Mouse (Mus musculus): ENCODE measurements around the gene Akap6.

Akap6 gene

DNA sequence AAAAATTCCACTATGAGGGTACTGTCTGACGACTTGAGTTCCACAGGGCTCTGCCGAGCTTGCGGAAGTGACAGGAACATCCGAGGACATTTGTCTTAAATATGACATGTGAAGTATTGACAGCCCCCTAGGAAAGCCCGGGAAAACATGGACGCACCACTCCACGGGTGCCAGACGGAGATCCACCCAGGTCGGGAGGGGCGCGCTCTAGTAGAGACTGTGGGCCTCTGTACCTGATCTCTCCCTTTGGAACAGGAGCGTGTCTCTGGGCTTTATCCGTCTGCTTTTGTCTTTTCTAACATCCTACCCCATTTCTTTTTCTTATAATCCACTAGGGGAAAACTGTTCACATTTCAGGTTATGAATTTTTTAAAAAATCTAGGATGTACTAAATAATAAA lies 211.2 kb downstream of the Akap6 start:
- no peak for DNase-seq (ENCODE audit: low spot score)

DNA sequence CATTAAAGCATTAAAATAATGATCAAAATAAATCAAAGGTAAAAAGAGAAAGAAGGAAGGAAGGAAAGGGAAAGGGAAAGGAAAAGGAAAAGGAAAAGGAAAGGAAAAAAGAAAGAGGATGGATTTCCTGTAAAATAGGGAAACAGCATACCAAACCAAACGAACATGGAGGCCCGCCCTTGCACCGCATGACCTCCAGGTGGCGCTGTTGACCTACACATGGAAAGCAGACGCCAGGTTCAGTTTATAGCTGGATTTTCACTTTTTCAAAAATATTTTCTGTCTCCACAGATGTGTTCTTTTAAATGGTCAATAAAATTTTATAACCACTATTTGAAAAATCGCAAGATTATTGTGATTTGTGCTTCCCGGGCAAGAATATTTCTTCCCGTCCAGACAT lies 211.6 kb downstream of the Akap6 start:
- DNase-seq (ENCODE audit: low spot score): peak; percentile 82

DNA sequence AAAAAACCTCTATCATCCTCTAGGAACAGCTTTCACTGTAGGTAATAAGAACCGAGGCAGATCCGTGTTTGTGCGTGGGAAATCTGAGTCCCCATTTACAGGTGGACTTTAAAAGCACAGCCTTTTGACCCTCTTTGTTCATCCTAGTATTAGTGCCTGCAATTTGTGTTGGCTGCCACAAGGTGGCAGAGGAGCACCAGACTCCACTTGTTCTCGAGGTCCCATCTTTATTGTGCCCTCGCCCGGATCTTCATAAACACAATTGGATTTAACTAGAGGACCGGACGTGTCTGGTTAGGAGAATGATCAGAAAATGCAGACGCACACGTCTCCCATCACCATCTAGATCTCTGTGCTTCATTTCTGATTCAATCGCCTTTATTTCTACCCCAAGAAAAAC lies 219.8 kb downstream of the Akap6 start:
- DNase-seq (ENCODE audit: low spot score): no peak

DNA sequence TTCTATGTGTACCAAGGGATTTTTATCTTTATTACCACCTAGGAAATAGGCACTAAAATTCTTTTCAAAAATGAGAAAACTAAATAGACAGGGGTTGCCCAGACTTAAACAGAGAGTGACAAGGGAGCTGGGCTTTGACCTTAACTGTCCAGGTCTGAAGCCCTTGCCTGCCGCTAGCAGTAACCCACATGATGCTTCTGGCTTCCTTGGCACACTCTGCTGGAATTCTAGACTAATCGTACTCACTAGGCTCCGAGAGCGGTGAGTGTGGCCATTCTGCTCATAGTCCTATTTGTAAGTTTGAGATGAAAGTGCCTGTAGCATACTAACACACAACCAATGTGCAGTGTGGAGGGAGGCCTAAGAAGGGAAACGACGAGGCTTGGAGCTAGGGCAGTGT lies 223.3 kb downstream of the Akap6 start:
- no peak for DNase-seq (ENCODE audit: low spot score)

DNA sequence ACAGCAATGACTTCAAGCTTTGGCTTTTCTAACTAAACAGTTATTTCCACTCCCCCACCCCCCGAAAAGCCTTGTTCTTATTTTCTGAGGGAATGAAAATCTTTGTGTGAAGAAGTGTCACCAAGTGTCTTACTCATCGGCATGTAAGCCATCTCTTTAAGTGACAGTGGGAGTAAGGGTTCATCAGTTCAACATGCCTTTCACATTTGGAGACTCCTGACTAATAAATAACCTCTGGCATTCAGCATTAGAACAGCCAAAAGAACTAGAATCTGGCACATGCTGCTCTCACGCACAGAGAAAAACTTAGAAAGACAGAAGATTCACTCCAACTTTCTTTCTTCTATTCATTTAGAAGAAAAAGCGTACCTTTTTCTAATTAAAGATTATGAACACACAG lies 226.3 kb downstream of the Akap6 start:
- no peak for DNase-seq (ENCODE audit: low spot score)

DNA sequence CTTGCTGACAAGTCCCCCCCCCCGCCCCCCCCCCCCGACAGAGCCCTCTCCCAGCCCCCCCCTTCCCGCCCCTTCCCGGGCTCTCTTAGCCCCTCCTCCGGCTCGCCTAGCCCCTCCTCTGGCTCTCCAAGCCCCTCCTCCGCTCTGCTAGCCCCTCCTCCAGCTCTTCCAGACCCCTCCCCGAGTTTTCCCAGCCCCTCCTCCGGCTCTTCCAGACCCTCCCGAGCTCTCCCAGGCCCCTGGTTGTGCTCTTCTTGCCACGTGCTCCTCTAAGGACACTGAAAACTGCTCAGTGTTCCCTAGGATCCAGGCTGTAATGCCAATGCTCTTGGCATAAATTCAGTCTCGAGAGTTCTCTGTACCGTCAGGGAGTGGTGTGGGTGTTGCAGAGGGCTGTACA lies 234.6 kb downstream of the Akap6 start:
- no peak for DNase-seq (ENCODE audit: low spot score)

DNA sequence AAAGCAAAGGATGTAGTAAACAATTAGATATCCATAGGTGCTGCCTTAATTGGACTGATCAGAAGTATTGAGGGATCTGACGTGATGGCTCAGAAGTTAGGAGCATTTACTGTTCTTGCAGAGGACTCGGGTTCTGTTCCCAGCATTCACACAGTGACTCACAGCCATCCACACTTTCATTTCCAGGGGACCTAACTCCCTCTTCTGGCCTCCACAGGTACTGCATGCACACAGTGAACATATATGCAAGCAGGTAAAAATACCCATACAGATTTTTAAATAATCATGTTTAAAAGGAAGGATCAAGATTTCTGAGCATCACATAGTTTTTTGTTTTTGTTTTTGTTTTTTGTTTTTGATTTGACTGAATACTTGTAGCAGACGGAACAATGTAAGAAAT lies 235.8 kb downstream of the Akap6 start:
- DNase-seq (ENCODE audit: low spot score): no peak

DNA sequence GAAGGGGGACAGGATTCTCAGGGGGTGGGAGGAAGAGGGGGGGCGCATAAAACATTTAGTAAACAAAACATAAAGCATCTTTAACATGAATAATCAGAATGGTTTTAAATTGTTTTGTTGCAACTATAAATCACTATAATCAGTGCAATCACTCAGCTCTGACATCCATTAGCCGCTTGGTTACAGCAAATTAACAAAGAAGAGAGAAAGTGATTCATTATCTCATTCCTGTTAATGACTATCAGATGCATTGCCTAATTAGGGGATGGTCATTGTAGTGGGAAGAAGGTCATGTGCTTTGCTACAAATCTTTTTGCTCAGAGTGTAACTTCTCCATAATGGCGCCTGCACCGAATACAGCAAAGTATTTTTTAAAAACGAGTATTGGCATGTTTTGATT lies 239.6 kb downstream of the Akap6 start:
- DNase-seq (ENCODE audit: low spot score): no peak

DNA sequence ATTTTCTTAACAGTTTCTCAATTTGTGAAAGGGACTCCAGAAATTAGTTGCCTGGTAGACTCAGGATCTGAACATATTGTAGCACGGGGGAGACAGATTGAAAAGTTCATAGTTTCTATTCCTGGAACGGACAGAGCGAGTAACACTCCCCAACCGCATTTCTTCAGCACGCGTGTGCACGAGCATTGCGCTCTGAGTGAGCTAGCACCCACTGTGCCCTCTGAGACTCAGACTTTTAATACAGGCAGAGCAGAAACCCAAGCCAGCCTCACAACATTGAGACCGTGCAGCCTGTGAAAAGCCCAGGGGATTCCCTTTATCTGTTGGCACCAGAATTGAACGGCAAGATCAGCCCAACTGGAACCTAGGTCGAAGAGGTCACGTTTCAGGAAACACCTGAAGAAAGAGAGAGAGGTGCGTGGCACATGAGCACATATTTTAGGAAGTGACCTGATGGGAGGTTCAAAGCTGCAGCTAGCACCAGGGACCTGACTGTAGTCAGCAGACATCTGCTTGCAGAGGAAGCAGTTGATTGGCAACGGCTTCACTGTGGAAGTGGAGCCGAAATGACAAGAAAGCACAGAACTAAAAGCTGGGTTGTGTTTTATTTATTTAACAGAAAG lies 240.3 kb downstream of the Akap6 start:
- DNase-seq (ENCODE audit: low spot score): no peak

DNA sequence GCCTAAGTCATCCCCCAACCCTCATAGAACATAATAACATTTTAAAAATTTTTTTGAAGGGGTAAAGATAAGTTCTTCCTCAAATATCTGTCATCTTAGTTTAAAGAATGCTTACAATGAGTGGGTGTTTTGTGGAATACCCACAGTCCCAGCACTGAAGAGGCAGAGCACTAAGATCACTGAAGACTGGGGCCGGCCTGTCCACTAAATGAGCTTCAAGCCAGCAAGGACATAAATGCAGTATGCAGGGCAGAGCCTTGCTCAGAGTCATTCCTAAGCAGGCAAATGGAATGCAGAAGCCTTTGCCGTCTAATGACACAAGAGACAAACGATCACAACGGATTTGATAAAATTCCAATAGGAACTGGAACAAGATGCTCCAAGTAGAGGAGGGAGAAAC lies 242.8 kb downstream of the Akap6 start:
- no peak for DNase-seq (ENCODE audit: low spot score)

DNA sequence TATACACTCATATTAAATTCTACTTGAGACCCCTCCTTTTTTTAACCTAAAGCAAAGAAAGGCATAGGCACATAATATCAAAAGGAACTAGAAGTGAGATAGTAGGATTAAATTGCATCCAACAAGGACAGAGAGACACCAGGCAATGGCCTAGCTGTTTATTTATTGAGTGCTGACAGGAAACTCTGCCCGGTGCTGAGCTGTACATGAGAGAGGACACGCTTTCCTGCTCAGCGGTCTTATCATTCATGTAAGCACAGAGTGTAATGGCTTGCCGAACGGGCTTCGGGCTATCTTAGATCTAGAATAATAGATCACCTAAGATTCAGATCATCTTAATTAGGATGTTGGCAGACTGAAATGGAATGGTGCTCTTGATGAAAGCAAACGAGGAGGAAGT lies 245.1 kb downstream of the Akap6 start:
- DNase-seq (ENCODE audit: low spot score): no peak

DNA sequence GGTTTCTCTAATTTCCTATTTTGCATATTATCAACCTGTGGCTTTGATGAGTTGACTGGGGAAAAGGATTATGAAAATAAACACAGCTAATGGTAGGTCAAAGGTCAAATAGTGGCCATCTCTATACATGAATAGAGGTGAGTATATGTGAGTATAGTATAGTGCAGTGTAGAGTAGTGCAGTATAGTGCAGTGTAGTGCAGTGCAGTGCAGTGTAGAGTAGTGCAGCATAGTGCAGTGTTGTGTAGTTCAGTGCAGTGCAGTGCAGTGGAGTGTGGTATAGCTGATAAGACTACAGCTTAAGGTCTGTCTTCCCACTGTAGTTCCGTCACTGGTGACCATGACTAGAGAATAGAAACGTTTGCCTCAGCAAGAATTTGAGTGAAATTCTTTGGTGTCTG lies 245.8 kb downstream of the Akap6 start:
- no peak for DNase-seq (ENCODE audit: low spot score)

DNA sequence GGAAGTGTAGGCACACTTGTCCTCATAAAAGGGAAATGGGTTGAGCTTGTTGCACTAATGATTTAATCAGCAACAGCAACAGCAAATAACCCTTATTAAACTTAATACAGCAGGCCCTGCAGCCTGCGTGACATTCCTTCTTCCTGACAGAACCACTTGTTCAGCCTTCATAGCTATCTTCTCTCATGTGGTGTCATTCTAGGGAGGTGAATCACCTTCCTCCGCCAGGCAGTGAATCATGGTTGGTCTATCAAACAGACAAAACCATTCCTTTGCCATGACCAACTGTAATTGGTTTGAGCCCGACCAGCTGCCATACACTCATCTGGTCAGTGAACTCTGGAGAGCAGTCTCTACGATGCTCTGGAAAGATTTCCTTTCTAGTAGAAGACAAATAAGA lies 251.5 kb downstream of the Akap6 start:
- DNase-seq (ENCODE audit: low spot score): peak; percentile 6

DNA sequence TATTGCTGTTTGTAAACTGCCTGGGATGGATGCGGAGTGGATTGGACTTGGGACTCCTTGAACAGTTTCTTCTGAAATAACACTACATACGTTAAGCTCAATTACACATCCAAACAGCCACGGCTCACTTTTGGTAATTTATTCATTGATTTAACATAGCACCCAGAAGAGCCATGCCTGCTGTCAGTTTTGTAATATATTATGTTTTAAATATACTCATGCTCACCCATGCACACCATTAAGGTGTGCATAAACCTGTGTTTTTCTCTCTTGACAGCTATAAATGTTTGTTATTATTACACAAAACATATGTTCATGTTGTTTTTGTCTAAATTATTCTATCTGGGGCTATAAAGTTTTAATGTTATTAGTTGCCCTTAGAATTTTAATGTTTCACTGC lies 258.4 kb downstream of the Akap6 start:
- no peak for DNase-seq (ENCODE audit: low spot score)

DNA sequence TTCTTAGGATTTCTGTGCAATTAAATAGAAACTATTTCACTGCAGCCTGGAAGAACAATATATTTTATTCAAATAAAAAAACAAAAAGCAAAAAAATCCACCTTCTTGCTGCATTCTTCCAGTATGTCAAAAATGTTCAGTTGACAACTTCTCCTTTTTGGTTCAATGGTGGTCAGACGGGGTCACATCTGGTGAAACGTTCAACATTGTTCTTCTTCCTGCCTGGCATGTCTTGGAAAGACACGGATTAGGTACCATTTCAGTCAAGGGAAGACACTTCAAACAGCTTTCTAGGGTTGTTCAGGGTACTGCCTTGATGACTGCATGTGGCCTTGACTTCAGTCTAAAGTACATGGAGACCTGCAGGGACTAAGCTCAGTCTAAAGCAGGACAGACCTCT lies 258.8 kb downstream of the Akap6 start:
- DNase-seq (ENCODE audit: low spot score): no peak

DNA sequence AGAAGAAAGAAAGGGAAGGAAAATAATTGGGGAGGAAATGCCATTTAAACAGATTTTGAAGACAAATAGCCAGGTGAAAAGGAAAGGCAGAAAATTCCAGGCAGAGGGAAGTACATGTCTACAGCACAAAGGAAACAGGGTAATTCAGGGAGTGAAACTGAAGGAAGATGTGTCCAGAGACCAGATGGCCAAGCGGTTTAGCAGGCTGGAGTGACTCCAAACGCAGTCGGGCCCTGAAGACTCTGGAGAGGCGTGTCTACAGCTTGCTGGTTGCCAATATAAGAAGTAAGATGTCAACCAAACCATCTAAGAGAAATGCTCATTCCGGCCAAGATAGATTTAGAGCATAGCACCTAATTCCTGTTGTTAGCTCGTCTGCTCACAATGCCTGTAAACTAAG lies 292.6 kb downstream of the Akap6 start:
- DNase-seq (ENCODE audit: low spot score): no peak

DNA sequence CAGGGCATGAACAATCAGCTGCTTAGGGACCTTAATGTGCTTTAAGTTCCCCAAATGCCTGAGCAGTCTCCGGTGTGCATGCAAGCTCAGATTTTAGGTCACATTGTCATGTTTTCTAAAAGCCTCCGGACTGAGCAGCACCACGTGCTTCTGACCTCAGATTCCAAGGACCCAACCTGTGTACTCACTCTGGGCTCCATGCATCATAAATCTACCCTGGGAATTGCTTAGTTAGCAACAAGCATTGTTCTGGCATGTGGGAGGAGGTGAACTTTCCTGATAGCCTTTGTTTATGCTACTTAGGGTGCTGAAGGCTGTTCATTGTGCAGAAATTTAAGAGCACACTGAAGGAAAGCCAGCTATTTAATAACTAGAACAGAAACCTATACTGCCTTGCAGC lies 313.2 kb downstream of the Akap6 start:
- no peak for DNase-seq (ENCODE audit: low spot score)

DNA sequence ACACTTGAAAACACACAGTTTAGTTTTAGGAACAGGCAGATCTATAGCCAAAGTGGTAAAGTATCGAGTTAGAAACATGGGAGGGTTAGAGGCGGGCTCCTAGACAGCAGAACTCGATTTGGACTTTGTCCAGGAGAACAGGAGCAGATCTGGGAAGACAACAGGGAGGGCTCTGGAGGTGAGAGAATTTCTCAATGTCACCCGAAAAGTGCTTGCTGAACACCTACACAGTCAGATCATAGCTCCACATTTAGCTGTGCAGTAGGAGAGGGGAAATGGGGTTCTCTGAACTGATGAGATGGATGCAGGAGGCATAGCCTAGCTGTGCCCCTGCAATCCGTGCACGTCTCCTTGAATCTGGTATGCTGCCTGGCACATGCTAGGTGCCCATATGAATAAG lies 315.4 kb downstream of the Akap6 start:
- DNase-seq (ENCODE audit: low spot score): no peak

DNA sequence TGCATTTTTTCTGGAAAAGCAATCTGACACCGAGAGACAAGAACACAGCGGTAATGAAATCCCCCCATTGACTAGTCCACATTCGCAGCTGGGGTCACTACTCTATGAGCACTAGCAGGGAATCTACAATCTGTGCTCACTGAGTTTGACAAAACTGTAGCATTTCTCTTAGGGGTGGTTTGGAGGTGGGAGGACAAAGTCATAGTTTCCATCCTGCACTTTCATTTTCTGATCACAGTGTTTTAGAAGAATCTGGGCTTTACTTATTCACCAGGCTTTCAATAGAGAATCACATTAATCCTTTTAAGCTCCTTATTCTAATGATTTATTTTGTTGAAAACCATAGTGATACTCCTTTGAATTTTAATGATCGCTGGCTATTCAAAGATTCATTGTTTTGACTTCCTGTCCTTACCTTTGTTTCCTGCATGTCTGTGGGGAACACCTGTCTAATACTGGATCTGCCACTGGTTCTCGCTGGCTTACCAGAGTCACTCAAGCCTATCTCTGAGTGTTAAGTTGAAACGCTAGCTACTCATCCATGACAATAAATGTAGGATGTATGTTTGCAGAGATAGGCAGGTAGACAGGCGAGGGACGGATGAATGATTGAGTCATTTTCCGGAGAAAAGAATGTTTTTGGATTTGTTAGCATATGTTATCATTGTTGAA lies 325.5 kb downstream of the Akap6 start:
- no peak for DNase-seq (ENCODE audit: low spot score)

DNA sequence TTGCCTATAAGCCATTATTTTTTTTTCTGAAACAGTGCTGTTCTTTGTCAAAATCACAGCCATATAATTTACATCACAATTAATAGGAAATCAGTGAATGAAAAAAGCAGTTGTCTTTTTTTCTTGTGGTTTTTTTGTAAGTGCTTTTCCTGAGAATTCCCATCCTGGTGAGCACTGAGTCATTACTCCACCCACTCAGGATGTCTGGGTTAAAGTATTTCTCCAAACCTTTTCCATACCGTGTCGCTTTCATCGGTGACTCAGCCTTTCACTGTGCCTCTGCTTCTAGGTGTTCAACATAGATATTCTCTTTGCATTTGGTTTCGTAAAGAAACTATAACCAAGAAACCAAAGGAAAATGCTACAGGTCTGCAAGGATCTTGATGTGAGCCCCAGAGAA lies 328.1 kb downstream of the Akap6 start:
- no peak for DNase-seq (ENCODE audit: low spot score)

DNA sequence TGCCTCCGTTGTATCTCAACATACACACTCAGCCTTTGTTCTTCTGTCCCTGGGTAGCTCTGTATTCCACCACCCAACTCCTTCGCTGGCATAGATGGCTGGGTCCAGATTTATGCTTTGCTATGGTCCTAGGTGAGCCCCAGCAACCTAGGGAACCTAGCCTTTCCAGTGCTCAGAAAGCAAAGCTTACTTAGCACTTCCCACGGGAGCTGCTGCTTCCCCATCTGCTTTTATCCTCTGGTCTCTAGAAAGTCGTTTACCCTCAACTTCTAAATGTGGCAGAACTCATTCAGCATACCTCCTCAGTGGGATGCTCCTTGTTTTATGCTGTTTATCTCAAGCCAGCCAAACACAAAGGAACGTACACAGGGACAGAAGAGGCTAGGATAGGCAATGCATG lies 329.7 kb downstream of the Akap6 start:
- no peak for DNase-seq (ENCODE audit: low spot score)

DNA sequence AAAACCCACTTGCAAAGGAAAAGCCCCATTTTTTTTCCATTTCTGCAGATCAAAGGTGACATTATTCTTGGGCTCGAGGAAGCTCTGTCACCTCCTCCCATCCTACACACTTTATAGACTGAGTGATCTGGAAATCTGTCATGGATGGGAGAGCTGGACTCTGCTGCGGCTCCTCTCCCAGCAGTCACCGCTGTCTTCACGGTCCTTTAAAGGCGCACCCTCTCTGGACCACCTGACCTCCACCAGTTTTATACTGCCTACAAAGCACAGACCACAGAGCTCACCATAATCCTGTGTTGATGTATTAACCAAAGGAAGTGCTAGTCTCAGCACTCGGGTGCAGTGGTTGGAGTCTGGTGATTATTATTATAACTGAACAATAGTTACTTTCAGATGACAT lies 330.7 kb downstream of the Akap6 start:
- DNase-seq (ENCODE audit: low spot score): no peak

DNA sequence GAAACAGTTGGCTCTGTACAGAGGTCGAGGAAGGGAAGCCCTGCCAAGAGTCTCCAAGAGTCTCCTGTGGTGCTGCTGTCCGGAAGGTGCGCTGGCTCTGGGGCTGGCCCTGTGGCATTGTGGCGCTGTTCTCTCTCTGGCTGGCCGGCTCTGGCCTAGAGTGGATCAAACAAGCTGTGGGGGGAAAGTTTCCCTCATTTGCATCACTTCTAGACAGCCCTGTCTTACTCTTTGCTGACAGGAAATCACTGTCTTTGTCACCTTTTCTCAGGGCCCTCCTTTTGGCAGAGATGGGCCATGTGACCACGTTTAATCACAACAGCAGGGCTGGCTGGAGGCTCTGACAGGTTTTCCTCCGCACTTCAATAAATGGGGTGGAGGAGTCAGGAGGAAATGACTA lies 333.6 kb downstream of the Akap6 start:
- no peak for DNase-seq (ENCODE audit: low spot score)

DNA sequence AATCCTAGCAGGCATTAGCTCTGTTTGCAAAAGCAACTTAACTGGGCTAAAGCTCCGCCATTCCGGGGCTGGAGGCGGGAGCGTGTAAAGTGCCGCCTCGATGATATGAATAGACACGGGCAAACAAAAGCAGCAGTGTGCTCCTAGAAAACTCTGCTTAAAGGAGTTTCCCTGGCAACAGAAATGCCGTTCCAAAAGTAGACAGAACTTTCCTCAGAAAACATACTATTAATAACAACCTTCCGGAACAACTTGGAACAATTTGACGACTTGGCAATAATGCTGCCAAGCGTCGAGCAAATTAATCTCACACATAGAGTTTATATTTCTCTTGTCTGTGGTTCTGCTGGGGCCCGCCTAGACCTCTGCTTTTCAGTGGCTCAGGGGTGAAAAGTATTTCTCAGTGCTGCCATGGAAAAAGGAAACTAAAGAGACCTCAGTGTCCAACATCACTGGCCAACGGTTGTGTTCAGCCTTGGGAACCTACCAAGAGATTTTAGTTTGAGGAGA lies 334.3 kb downstream of the Akap6 start:
- no peak for DNase-seq (ENCODE audit: low spot score)
